Mouse (Mus musculus): Measurements from ENCODE around the gene Syne3. TPM values are rescaled to one million over a fixed set of nuclear protein-coding genes. Genes with fewer than 3 reads are reported as not detected.

Gene Syne3
- polyA plus RNA-seq, 1 experiment, result 11.6 TPM

DNA sequence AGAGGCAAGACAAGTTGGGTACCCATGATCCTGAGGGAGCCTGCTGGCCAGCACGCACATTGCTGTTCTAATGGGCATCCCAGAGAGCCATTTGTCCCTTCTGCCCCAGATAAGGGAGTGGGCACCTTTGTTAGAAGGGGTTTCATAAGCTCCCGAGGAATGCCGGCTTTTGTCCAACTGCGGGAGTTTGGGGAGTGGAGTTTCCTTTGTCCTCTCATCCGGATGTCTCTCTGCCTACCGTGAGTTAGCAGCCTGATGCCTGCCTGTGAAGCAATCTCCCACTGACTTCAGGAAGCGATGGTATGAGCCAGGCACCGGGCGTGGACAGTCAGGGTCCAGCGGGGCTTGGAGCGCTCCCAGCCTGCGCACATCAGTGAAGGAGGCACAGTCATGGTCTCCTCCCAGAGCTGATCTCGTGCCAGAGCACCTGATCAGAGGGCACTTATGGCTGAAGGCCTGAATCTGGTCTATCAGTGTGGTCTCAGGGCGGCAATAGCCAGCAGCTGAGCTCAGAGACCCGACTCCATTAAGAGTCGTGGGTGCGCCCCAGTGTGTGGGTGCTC is 38.8 kb upstream of the Syne3 start:
- Histone ChIP-seq H3K36me3 (ENCODE audit: control insufficient read depth, insufficient read depth) (no peaks in the 10 kb centered on the region), H3K4me2 (ENCODE audit: low read depth) (no peak overlapping the region), H3K79me2 (ENCODE audit: control insufficient read depth, insufficient read depth) (no peaks in the 10 kb centered on the region), H3K27me3 (ENCODE audit: control insufficient read depth, insufficient read depth, insufficient read length) (no peaks in the 10 kb centered on the region), H3K4me3 (no peak overlapping the region), H3ac (ENCODE audit: control insufficient read depth, insufficient read length) (no peak overlapping the region)
- TF ChIP-seq POLR2AphosphoS2 (IDR thresholded peaks at IDR 0.05; ENCODE audit: insufficient read length, low read depth) (no peak), TCF3 (IDR thresholded peaks at IDR 0.05; ENCODE audit: insufficient read length, low read depth) (no peak), USF1 (IDR thresholded peaks at IDR 0.05; ENCODE audit: low read depth) (no peak), POLR2A (IDR thresholded peaks at IDR 0.05; ENCODE audit: insufficient read length, low read depth) (no peak), CEBPB (IDR thresholded peaks at IDR 0.05; ENCODE audit: insufficient read depth, poor library complexity, severe bottlenecking) (no peak), SRF (IDR thresholded peaks at IDR 0.05; ENCODE audit: control insufficient read depth, insufficient read length, low read depth) (no peak), REST (IDR thresholded peaks at IDR 0.05; ENCODE audit: insufficient read depth, insufficient read length) (no peak), MAX (IDR thresholded peaks at IDR 0.05; ENCODE audit: low read depth) (no peak), E2F4 (IDR thresholded peaks at IDR 0.05; ENCODE audit: insufficient read depth) (no peak), MYOG (IDR thresholded peaks at IDR 0.05; ENCODE audit: control insufficient read depth in 1 of 3, insufficient read depth in 1 of 3, insufficient read length in 2 of 3, low read depth in 2 of 3) (no peak), TCF12 (IDR thresholded peaks at IDR 0.05; ENCODE audit: insufficient read depth, poor library complexity, severe bottlenecking) (no peak), MYOD1 (IDR thresholded peaks at IDR 0.05; ENCODE audit: control insufficient read depth in 1 of 3, insufficient read length in 2 of 3, low read depth in 2 of 3) (no peak)

DNA sequence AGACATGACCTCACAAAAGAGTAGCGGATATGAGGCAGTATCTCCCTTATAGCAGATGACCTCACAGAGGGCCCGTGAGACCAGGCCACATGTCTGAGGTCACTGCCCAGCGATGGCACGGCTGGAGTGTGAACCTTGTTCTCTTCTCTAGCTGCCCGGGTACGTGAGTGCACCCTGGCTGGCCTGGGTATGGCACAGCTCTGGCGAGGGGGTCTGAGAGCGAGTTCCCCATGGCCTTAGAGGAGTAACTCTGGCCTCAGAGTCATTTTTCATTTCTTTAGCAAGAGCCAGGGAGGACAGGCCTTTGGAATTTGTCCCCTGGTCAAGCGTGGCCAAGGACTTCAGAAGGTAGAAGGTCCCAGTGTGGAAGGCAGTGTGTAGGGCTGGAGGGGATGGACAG is 35.2 kb upstream of the Syne3 start:
- H3K4me3 ChIP-seq, result no peak overlapping the region
- no peak for TF ChIP-seq TCF12 (IDR thresholded peaks at IDR 0.05; ENCODE audit: insufficient read depth, poor library complexity, severe bottlenecking)
- no peak for TF ChIP-seq SRF (IDR thresholded peaks at IDR 0.05; ENCODE audit: control insufficient read depth, insufficient read length, low read depth)
- H3K36me3 ChIP-seq (ENCODE audit: control insufficient read depth, insufficient read depth), result no peaks in the 10 kb centered on the region
- no peaks in the 10 kb centered on the region for H3K27me3 ChIP-seq (ENCODE audit: control insufficient read depth, insufficient read depth, insufficient read length)
- H3K4me2 ChIP-seq (ENCODE audit: low read depth), result no peak overlapping the region
- H3K79me2 ChIP-seq (ENCODE audit: control insufficient read depth, insufficient read depth), result no peaks in the 10 kb centered on the region
- no peak overlapping the region for H3ac ChIP-seq (ENCODE audit: control insufficient read depth, insufficient read length)

DNA sequence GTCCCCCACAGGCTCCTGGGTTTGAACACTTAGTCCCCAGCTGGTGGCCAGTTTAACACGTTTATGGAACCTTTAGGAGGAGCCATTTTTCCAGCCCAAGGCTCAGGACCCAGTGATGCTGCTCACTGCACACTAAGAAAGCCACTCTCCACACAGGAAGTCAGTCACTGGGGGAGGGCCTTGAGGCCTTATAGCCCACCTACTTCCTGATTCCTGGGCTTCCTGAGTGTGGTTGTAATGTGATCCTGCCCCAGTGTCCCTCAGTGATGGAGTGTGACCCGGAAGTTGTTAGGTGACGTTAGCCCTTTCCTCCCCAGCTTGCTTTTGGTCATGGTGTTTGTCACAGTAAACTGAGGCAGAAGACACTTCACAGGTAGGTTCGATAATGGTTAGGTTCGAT is 33.5 kb upstream of the Syne3 start:
- Histone ChIP-seq H3K4me3 (no peak overlapping the region), H3K36me3 (ENCODE audit: control insufficient read depth, insufficient read depth) (no peaks in the 10 kb centered on the region), H3K79me2 (ENCODE audit: control insufficient read depth, insufficient read depth) (peaks cover 7% of the 10 kb centered on the region), H3K4me2 (ENCODE audit: low read depth) (no peak overlapping the region), H3K27me3 (ENCODE audit: control insufficient read depth, insufficient read depth, insufficient read length) (no peaks in the 10 kb centered on the region), H3ac (ENCODE audit: control insufficient read depth, insufficient read length) (no peak overlapping the region)
- TF ChIP-seq POLR2AphosphoS2 (IDR thresholded peaks at IDR 0.05; ENCODE audit: insufficient read length, low read depth), result no peak
- no peak for TF ChIP-seq TCF3 (IDR thresholded peaks at IDR 0.05; ENCODE audit: insufficient read length, low read depth)
- TF ChIP-seq USF1 (IDR thresholded peaks at IDR 0.05; ENCODE audit: low read depth), result no peak
- no peak for TF ChIP-seq SRF (IDR thresholded peaks at IDR 0.05; ENCODE audit: control insufficient read depth, insufficient read length, low read depth)
- no peak for TF ChIP-seq MYOD1 (IDR thresholded peaks at IDR 0.05; ENCODE audit: control insufficient read depth in 1 of 3, insufficient read length in 2 of 3, low read depth in 2 of 3)
- TF ChIP-seq POLR2A (IDR thresholded peaks at IDR 0.05; ENCODE audit: insufficient read length, low read depth), result no peak
- TF ChIP-seq E2F4 (IDR thresholded peaks at IDR 0.05; ENCODE audit: insufficient read depth), result no peak
- no peak for TF ChIP-seq CEBPB (IDR thresholded peaks at IDR 0.05; ENCODE audit: insufficient read depth, poor library complexity, severe bottlenecking)
- no peak for TF ChIP-seq TCF12 (IDR thresholded peaks at IDR 0.05; ENCODE audit: insufficient read depth, poor library complexity, severe bottlenecking)
- no peak for TF ChIP-seq REST (IDR thresholded peaks at IDR 0.05; ENCODE audit: insufficient read depth, insufficient read length)
- TF ChIP-seq MAX (IDR thresholded peaks at IDR 0.05; ENCODE audit: low read depth), result no peak
- no peak for TF ChIP-seq MYOG (IDR thresholded peaks at IDR 0.05; ENCODE audit: control insufficient read depth in 1 of 3, insufficient read depth in 1 of 3, insufficient read length in 2 of 3, low read depth in 2 of 3)

DNA sequence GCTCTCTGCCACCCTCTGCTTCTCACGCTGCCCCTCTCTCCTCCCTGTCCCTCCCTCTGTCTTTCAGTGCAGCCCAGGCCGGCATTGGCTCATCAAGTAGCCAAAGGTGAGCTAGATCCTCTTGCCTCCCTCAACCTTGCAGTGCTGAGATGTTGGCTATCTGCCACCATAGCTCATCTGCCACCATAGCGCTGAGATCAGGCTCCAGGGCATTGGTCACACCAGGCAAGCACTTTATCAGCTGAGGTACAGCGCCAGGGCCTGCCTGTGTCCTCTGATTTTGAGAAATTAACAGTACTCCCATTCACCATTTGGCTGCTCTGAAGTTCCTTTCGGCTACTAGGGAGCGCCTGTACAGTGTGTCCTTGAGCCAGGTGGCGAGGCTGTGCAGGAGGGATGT is 31.3 kb upstream of the Syne3 start:
- Histone ChIP-seq H3ac (ENCODE audit: control insufficient read depth, insufficient read length) (no peak overlapping the region), H3K27me3 (ENCODE audit: control insufficient read depth, insufficient read depth, insufficient read length) (no peaks in the 10 kb centered on the region), H3K4me2 (ENCODE audit: low read depth) (no peak overlapping the region), H3K79me2 (ENCODE audit: control insufficient read depth, insufficient read depth) (peaks cover 28% of the 10 kb centered on the region), H3K4me3 (no peak overlapping the region), H3K36me3 (ENCODE audit: control insufficient read depth, insufficient read depth) (no peaks in the 10 kb centered on the region)
- no peak for TF ChIP-seq REST (IDR thresholded peaks at IDR 0.05; ENCODE audit: insufficient read depth, insufficient read length)
- no peak for TF ChIP-seq CEBPB (IDR thresholded peaks at IDR 0.05; ENCODE audit: insufficient read depth, poor library complexity, severe bottlenecking)
- TF ChIP-seq SRF (IDR thresholded peaks at IDR 0.05; ENCODE audit: control insufficient read depth, insufficient read length, low read depth), result no peak
- TF ChIP-seq TCF3 (IDR thresholded peaks at IDR 0.05; ENCODE audit: insufficient read length, low read depth), result no peak
- no peak for TF ChIP-seq MAX (IDR thresholded peaks at IDR 0.05; ENCODE audit: low read depth)
- no peak for TF ChIP-seq MYOG (IDR thresholded peaks at IDR 0.05; ENCODE audit: control insufficient read depth in 1 of 3, insufficient read depth in 1 of 3, insufficient read length in 2 of 3, low read depth in 2 of 3)
- no peak for TF ChIP-seq USF1 (IDR thresholded peaks at IDR 0.05; ENCODE audit: low read depth)
- TF ChIP-seq POLR2A (IDR thresholded peaks at IDR 0.05; ENCODE audit: insufficient read length, low read depth), result no peak
- TF ChIP-seq TCF12 (IDR thresholded peaks at IDR 0.05; ENCODE audit: insufficient read depth, poor library complexity, severe bottlenecking), result no peak
- no peak for TF ChIP-seq POLR2AphosphoS2 (IDR thresholded peaks at IDR 0.05; ENCODE audit: insufficient read length, low read depth)
- TF ChIP-seq MYOD1 (IDR thresholded peaks at IDR 0.05; ENCODE audit: control insufficient read depth in 1 of 3, insufficient read length in 2 of 3, low read depth in 2 of 3), result no peak
